Mouse (Mus musculus) frontal cortex, adult (tissue): ENCODE results near the gene Uba3.
A peak's percentile ranks its signal among the peaks of the same experiment; 100 is the strongest.

Experiments
- ATAC-seq: cut with Nextera tagmentation; 2 replicates; pipeline ENCODE4 v1.9.2; 2017; ENCODE audit warnings: mild to moderate bottlenecking, moderate library complexity, mixed read lengths; ENCODE audit not compliant: low TSS enrichment

Uba3 gene

GRCm38 (mm10) chr6:97210191-97210961 is 4.9 kb upstream of the Uba3 start, which contains the start of gene Arl6ip5:
Gene Arl6ip5 (plus strand): TSS chr6:97210689.
- peak; percentile 79 for ATAC-seq

GRCm38 (mm10) chr6:97209751-97210150 is 4.3 kb upstream of the Uba3 start:
- ATAC-seq, result no peak

GRCm38 (mm10) chr6:97209201-97209600 is 3.8 kb upstream of the Uba3 start:
- ATAC-seq, result no peak

- ATAC-seq, result no peak
These were observed 3.0 kb upstream of the Uba3 start for GRCm38 (mm10) chr6:97208406-97208805.

GRCm38 (mm10) chr6:97207085-97207484 is 1.6 kb upstream of the Uba3 start:
- no peak for ATAC-seq

GRCm38 (mm10) chr6:97204952-97205351 is 495 bp downstream of the Uba3 start:
- ATAC-seq, result 0 out of 2 replicates have a peak, but pooled peaks have one; percentile 0

- ATAC-seq, result no peak
These were observed 1.1 kb downstream of the Uba3 start for GRCm38 (mm10) chr6:97204252-97204869.

- ATAC-seq, result no peak
These were observed 3.0 kb downstream of the Uba3 start for GRCm38 (mm10) chr6:97202477-97202876.

- ATAC-seq, result no peak
These were observed 5.0 kb downstream of the Uba3 start for GRCm38 (mm10) chr6:97200437-97200836.

- peak; percentile 57 for ATAC-seq
These were observed 26.0 kb downstream of the Uba3 start for GRCm38 (mm10) chr6:97179367-97179828.

GRCm38 (mm10) chr6:97178491-97179366 is 26.7 kb downstream of the Uba3 start, which contains the start of gene Tmf1:
Gene Tmf1 (minus strand): TSS chr6:97179122.
- ATAC-seq, result peak; percentile 99

- no peak for ATAC-seq
These were observed 29.7 kb downstream of the Uba3 start for GRCm38 (mm10) chr6:97175716-97176115.

GRCm38 (mm10) chr6:97150156-97150555 is 55.3 kb downstream of the Uba3 start:
- ATAC-seq, result no peak

GRCm38 (mm10) chr6:97149721-97150120 is 55.7 kb downstream of the Uba3 start:
- ATAC-seq, result no peak

- ATAC-seq, result peak; percentile 79
These were observed 56.8 kb downstream of the Uba3 start, which contains the start of gene Eogt for GRCm38 (mm10) chr6:97148383-97149251. Gene Eogt (minus strand): TSS chr6:97149182.

- peak; percentile 51 for ATAC-seq
These were observed 57.6 kb downstream of the Uba3 start for GRCm38 (mm10) chr6:97147755-97148382.

- no peak for ATAC-seq
These were observed 60.3 kb downstream of the Uba3 start for GRCm38 (mm10) chr6:97145156-97145555.

- no peak for ATAC-seq
These were observed 61.1 kb downstream of the Uba3 start for GRCm38 (mm10) chr6:97144359-97144758.

- ATAC-seq, result no peak
These were observed 62.8 kb downstream of the Uba3 start for GRCm38 (mm10) chr6:97142611-97143010.

GRCm38 (mm10) chr6:97141811-97142210 is 63.6 kb downstream of the Uba3 start:
- ATAC-seq, result no peak
